Mouse (Mus musculus) lung, embryonic 14.5 days (tissue): Measurements from ENCODE around the gene Icmt. TPM values are rescaled to one million over a fixed set of nuclear protein-coding genes. Genes with fewer than 3 reads are reported as not detected.

ENCODE experiments used
- ATAC-seq: fragments of 200-750 bp; cut with Nextera tagmentation; 2 replicates; pipeline ENCODE4 v1.8.0; 2017; ENCODE audit warnings: mild to moderate bottlenecking, moderate TSS enrichment, moderate library complexity; ENCODE audit not compliant: insufficient read depth
- DNase-seq: peaks from one replicate; pipeline ENCODE4 v3.0.0-alpha.2; 2015
- H3K27ac ChIP-seq: fragments of 300-500 bp; sonication (generic); 2 replicates; pipeline ENCODE4 v1.5.1; 2014; ENCODE audit warnings: low read depth, mild to moderate bottlenecking, moderate library complexity
- H3K27me3 ChIP-seq: fragments of 300-500 bp; sonication (generic); 2 replicates; pipeline ENCODE4 v1.6.1; 2014; ENCODE audit warnings: low read length, control low read depth; ENCODE audit not compliant: insufficient read depth
- H3K36me3 ChIP-seq: fragments of 300-500 bp; sonication (generic); 2 replicates; pipeline ENCODE4 v1.6.1; 2014; ENCODE audit warnings: control low read depth; ENCODE audit not compliant: insufficient read depth
- H3K4me1 ChIP-seq: fragments of 300-500 bp; sonication (generic); 2 replicates; pipeline ENCODE4 v1.6.1; 2014; ENCODE audit warnings: antibody characterized with exemption, control low read depth; ENCODE audit not compliant: insufficient read depth
- H3K4me2 ChIP-seq: fragments of 300-500 bp; sonication (generic); 2 replicates; pipeline ENCODE4 v1.6.1; 2014; ENCODE audit warnings: mild to moderate bottlenecking
- H3K4me3 ChIP-seq: fragments of 300-500 bp; sonication (generic); 2 replicates; pipeline ENCODE4 v1.5.1; 2014; ENCODE audit warnings: low read depth, low read length
- H3K9ac ChIP-seq: fragments of 300-500 bp; sonication (generic); 2 replicates; pipeline ENCODE4 v1.6.1; 2014
- H3K9me3 ChIP-seq: fragments of 300-500 bp; sonication (generic); 2 replicates; pipeline ENCODE4 v1.6.1; 2016; ENCODE audit warnings: low read depth, low read length, control low read depth
- CTCF ChIP-seq: IDR thresholded peaks from 2 replicates; pipeline ENCODE4 v1.5.1; 2016; ENCODE audit warnings: antibody characterized with exemption, low read depth
- WGBS: fragments of 180-500 bp; shearing (Covaris S2); extraction: QIAGEN DNeasy Blood & Tissue Kit; methylation state at CpG from one replicate; pipeline ENCODE4 v1.1.7; 2014; 5-methylcytosine and 5-hydroxymethylcytosine counted together
- polyA plus RNA-seq: library from polyadenylated mRNA; unstranded; fragments of >200 nt; fragmentation: Nextera tagmentation; extraction: Ambion mirVana; gene quantifications from 2 replicates; pipeline ENCODE4 v1.2.1, GENCODE M21; 2014

Icmt gene
- polyA plus RNA-seq, 1 experiment from 2014 or later = 31.8 TPM

DNA sequence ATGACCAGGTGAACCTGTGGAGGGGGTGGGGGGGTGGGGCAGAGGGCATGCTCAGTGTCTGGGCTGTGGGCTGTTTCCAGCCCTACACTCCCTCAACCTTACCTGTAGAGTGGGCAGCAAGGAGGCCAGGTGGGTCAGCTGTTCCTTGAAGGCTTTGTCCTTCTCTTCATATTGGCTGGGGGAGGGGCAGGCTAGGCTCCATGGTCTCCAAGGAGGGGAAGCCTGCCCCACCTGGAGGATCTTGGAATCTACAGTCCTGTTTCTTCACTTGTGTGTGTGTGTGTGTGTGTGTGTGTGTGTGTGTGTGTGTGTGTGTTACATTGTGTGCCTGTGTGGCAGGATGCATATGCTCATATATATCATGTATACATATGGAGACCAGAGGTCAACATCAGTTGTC is 16.9 kb downstream of the Icmt start:
- peaks cover 74% of the 10 kb centered on the region for H3K27me3 ChIP-seq
- no peak overlapping the region for H3K9ac ChIP-seq
- no peak overlapping the region for H3K27ac ChIP-seq
- H3K36me3 ChIP-seq = peaks cover 3% of the 10 kb centered on the region; the same call in 1 of the 2 replicates
- no peak for ATAC-seq
- H3K4me2 ChIP-seq = no peak overlapping the region
- peak; percentile 46 for TF ChIP-seq CTCF
- no peaks in the 10 kb centered on the region for H3K4me1 ChIP-seq
- peak; percentile 53 for DNase-seq
- H3K9me3 ChIP-seq = no peaks in the 10 kb centered on the region
- no peak overlapping the region; the same call in 1 of the 2 replicates for H3K4me3 ChIP-seq

GRCm38 (mm10) chr4:152315498-152316213 is 18.6 kb downstream of the Icmt start:
- no peak overlapping the region for H3K27ac ChIP-seq
- no peak for TF ChIP-seq CTCF
- WGBS = under 1% methylated on average over 43 of the region's 43 CpGs

DNA sequence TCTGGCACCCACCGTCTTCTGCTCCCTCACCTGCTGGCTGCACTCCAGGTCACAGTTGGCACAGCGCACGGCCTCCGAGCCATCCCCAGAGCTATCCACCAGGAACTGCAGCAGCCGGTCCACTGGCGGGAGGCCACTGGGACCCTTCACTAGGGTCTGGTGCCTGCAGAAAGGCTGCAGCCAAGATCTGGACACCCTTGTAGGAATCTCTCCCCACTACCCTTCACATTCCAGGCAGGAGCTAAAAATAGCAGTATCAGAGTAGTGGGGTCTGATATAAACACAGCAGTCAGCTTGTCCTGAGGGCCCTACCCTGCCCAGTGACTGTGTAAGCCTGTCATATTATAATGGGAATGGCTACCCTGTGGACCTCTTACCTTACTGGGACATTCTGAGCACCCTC is 20.6 kb downstream of the Icmt start:
- Histone ChIP-seq H3K4me1 (no peaks in the 10 kb centered on the region), H3K36me3 (no peaks in the 10 kb centered on the region), H3K9me3 (no peaks in the 10 kb centered on the region), H3K27me3 (peaks cover 56% of the 10 kb centered on the region), H3K9ac (no peak overlapping the region), H3K4me2 (peak overlapping the region; percentile 43; the same call in 1 of the 2 replicates), H3K27ac (no peak overlapping the region), H3K4me3 (no peak overlapping the region)
- ATAC-seq = no peak
- no peak for TF ChIP-seq CTCF
- WGBS = 60% methylated on average over 6 of the region's 6 CpGs
- no peak for DNase-seq

More at GRCm38 (mm10) chr4:152315498-152316213, 18.6 kb downstream of the Icmt start:
- Histone ChIP-seq H3K9ac (peak overlapping the region; percentile 2; the same call in 1 of the 2 replicates), H3K36me3 (no peaks in the 10 kb centered on the region), H3K9me3 (no peaks in the 10 kb centered on the region), H3K4me2 (peak overlapping the region; percentile 50), H3K27me3 (peaks cover 74% of the 10 kb centered on the region), H3K4me3 (peak overlapping the region; percentile 23), H3K4me1 (no peaks in the 10 kb centered on the region)
- ATAC-seq (no peak), DNase-seq (no peak)

GRCm38 (mm10) chr4:152318517-152319234 is 21.6 kb downstream of the Icmt start, which contains the start of gene Rnf207:
Rnf207 (minus strand) TSS chr4:152318993.
- ATAC-seq = peak; percentile 26; the same call in 1 of the 2 replicates
- Histone ChIP-seq H3K36me3 (no peaks in the 10 kb centered on the region), H3K27ac (peak within 1 kb of the TSS; percentile 26; the same call in 1 of the 2 replicates), H3K4me2 (peak within 1 kb of the TSS; percentile 43), H3K9ac (peak within 1 kb of the TSS; percentile 33; the same call in 1 of the 2 replicates), H3K9me3 (no peaks in the 10 kb centered on the region), H3K27me3 (peaks cover 46% of the 10 kb centered on the region), H3K4me3 (peak within 1 kb of the TSS; percentile 20), H3K4me1 (no peaks in the 10 kb centered on the region)
- 4% methylated on average over 26 of the region's 26 CpGs for WGBS
- peak; percentile 59 for TF ChIP-seq CTCF
- DNase-seq = peak; percentile 68

- H3K9me3 ChIP-seq = no peaks in the 10 kb centered on the region
- WGBS = 44% methylated on average over 5 of the region's 5 CpGs
Measured at GRCm38 (mm10) chr4:152321464-152321863, 24.4 kb downstream of the Icmt start.

GRCm38 (mm10) chr4:152324641-152325562 is 27.9 kb downstream of the Icmt start:
- Histone ChIP-seq H3K27me3 (no peaks in the 10 kb centered on the region), H3K4me1 (peaks cover 8% of the 10 kb centered on the region), H3K27ac (no peak overlapping the region), H3K9ac (no peak overlapping the region), H3K4me3 (peak overlapping the region; percentile 97), H3K9me3 (no peaks in the 10 kb centered on the region), H3K4me2 (peak overlapping the region; percentile 54), H3K36me3 (peaks cover 28% of the 10 kb centered on the region)
- DNase-seq (no peak), ATAC-seq (peak; percentile 39)
- WGBS = 46% methylated on average over 16 of the region's 16 CpGs
- TF ChIP-seq CTCF = no peak

More at GRCm38 (mm10) chr4:152321464-152321863, 24.4 kb downstream of the Icmt start:
- no peak overlapping the region for H3K4me2 ChIP-seq
- H3K4me1 ChIP-seq = peaks cover 2% of the 10 kb centered on the region; the same call in 1 of the 2 replicates
- no peak for TF ChIP-seq CTCF
- H3K4me3 ChIP-seq = no peak overlapping the region
- H3K27me3 ChIP-seq = peaks cover 18% of the 10 kb centered on the region
- no peak overlapping the region for H3K27ac ChIP-seq
- DNase-seq (no peak), ATAC-seq (no peak)
- no peak overlapping the region for H3K9ac ChIP-seq
- H3K36me3 ChIP-seq = no peaks in the 10 kb centered on the region
